Mouse (Mus musculus): ENCODE results near the gene Mfsd12.

- TF ChIP-seq CTCF (IDR thresholded peaks at IDR 0.05; ENCODE audit: low read depth, low read length) (no peak), POLR2A (IDR thresholded peaks at IDR 0.05; ENCODE audit: borderline replicate concordance, low read depth, low read length) (no peak)
These were observed 22.6 kb downstream of the Mfsd12 start for GRCm38 (mm10) chr10:81379809-81380378.

All from bone marrow macrophage, adult 2 months (primary cell).